Mouse (Mus musculus) bone marrow, adult 2 months (tissue): Measurements from ENCODE around the gene Sdk1.

Experiments used
- CTCF ChIP-seq: fragments of 200-500 bp; IDR thresholded peaks from 2 replicates; pipeline ENCODE4 v1.5.1; 2011; ENCODE audit warnings: low read length, control low read depth; ENCODE audit not compliant: control insufficient read depth, insufficient read depth
- POLR2A ChIP-seq: fragments of 200-500 bp; IDR thresholded peaks from 2 replicates; pipeline ENCODE4 v1.6.1; 2011; ENCODE audit warnings: low read depth, mild to moderate bottlenecking, control low read depth, low read length, borderline replicate concordance; ENCODE audit not compliant: control insufficient read depth

DNA sequence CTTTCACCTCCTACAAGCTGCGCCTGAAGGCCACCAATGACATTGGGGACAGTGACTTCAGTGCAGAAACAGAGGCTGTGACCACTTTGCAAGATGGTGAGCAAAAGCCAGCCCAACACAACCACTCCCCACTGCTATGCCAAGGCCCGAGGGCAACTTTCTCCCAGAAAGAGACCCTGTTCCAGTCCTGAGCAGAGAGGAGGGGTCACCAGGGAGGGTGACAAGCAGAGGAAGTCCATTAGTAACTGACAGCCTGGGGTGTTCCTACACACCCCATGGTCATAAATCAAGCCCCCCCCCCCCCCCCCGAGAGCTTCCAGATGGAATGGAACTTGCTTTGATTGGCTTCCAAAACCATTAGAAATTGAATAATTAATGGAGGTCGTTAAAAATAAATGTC is 886.5 kb downstream of the Sdk1 start:
- TF ChIP-seq POLR2A = no peak
- TF ChIP-seq CTCF = no peak
